Mouse (Mus musculus): ENCODE measurements around the gene Rhox2e.
"Not testable (repeated sequence)": the region's sequence is repeated elsewhere in the genome, so short reads cannot be mapped to it uniquely, and the experiment has no call there.

The Rhox2e gene

GRCm38 (mm10) chrX:37530152-37530551, at the start of gene Rhox2e:
TSS of gene Rhox2e (plus strand) at chrX:37530452.
- DNase-seq (ENCODE audit: low spot score in 2 of 2) = not testable (repeated sequence)

- DNase-seq (ENCODE audit: low spot score in 2 of 2) = not testable (repeated sequence)
Measured at GRCm38 (mm10) chrX:37514059-37514458, 16.2 kb upstream of the Rhox2e start, which contains the start of gene Rhox4d. TSS of gene Rhox4d (plus strand) at chrX:37514359.

GRCm38 (mm10) chrX:37541719-37542118, 11.5 kb downstream of the Rhox2e start, which contains the start of gene Rhox3e:
TSS of gene Rhox3e (plus strand) at chrX:37542019.
- not testable (repeated sequence) for DNase-seq (ENCODE audit: low spot score in 2 of 2)

DNA sequence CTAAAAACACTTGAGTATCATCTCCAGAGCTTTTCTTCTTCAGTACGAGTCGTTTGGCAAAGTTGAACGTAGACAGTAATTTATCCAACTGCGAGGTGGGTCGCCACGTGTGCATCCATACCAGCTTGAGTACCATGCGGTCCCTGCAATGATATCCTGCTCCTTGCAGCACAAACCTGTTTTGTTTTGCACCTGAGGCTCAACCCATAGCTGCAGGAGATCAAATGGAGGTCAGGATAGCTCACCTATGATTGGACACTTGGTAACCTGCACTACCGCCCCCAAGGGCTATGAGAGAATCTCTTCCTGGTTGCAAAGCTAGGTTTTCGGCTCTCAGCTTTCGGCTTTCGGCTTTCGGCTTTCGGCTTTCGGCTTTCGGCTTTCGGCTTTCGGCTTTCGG, 26.9 kb downstream of the Rhox2e start, which contains the start of gene Rhox4e:
Gene Rhox4e, plus strand, starts transcription at position 301 of the 400 bp plus-strand sequence.
- DNase-seq (ENCODE audit: low spot score in 2 of 2) = not testable (repeated sequence)

GRCm38 (mm10) chrX:37571105-37571504, 40.9 kb downstream of the Rhox2e start, which contains the start of gene Rhox2f:
TSS of gene Rhox2f (plus strand) at chrX:37571405.
- not testable (repeated sequence) for DNase-seq (ENCODE audit: low spot score in 2 of 2)

DNA sequence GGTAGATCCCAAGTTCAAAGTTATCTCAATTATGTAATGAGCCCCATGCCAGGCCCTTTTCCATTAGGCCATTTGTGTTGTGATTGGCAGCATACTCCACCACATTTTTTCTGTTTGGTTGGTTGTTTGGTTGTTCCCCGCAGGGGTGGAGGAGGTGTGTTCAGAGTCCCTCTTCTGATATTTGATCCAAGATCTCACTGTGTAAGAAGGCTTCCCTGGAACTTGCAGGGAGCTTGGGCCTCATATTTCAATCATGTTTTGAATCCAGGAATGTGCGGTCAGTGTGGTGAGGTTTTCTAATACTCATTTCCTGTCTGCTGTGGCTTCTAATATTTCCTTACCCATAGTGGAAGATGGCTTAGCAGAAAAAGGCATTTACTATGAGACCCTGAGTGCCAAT, 42.4 kb downstream of the Rhox2e start:
- not testable (repeated sequence) for DNase-seq (ENCODE audit: low spot score in 2 of 2)

- not testable (repeated sequence) for DNase-seq (ENCODE audit: low spot score in 2 of 2)
Measured at GRCm38 (mm10) chrX:37580692-37581091, 50.4 kb downstream of the Rhox2e start, which contains the start of gene Rhox3f. TSS of gene Rhox3f (plus strand) at chrX:37580992.

Measured in spleen, postnatal 14 days (tissue).